Mouse (Mus musculus): ENCODE measurements around the gene Kctd14. TPM values are rescaled to one million over a fixed set of nuclear protein-coding genes. Genes with fewer than 3 reads are reported as not detected.
A peak's percentile ranks its signal among the peaks of the same experiment; 100 is the strongest.
"Not testable (repeated sequence)": the region's sequence is repeated elsewhere in the genome, so short reads cannot be mapped to it uniquely, and the experiment has no call there.

Gene Kctd14
- 2.1 and 2.2 TPM in 2 replicates for polyA plus RNA-seq (2015; fragmentation: Nextera tagmentation; extraction: Ambion mirVana)

DNA sequence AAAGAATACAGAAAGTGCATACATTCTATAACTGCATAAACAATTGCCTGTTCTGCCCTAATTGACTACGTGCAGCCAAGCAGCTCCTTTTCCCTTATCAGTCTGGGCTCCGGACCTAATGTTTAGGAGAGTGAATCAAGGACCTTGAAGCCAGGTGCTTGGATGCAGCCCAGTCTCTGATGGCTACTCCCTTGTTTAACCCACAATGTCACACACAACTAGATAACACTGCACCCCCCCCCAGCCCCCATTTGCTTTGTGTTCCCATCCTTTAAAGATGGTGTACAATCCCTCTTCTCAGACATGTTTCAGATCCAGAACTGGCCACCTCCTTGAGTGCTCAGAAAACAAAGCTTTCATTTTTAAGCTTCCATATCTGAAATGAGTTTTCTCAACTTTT is at the start of gene Kctd14:
Gene Kctd14, plus strand, starts transcription at position 301 of the 400 bp plus-strand sequence.
- H3K4me2 ChIP-seq (replicated peaks); H3K27ac ChIP-seq (replicated peaks); H3K9ac ChIP-seq (replicated peaks); H3K27me3 ChIP-seq; H3K9me3 ChIP-seq; H3K4me3 ChIP-seq; ATAC-seq (replicated peaks); H3K36me3 ChIP-seq: not testable (repeated sequence)
- 75% methylated on average over 2 of the region's 2 CpGs for WGBS
- peaks cover 27% of the 10 kb centered on the region for H3K4me1 ChIP-seq

- H3K27ac ChIP-seq (replicated peaks): no peak overlapping the region
- WGBS: 78% methylated on average over 10 of the region's 10 CpGs
- H3K9me3 ChIP-seq: no peaks in the 10 kb centered on the region
- no peak overlapping the region for H3K4me3 ChIP-seq
- H3K9ac ChIP-seq (replicated peaks): no peak overlapping the region
- H3K36me3 ChIP-seq: peaks cover 37% of the 10 kb centered on the region
- ATAC-seq (replicated peaks): no peak
- no peaks in the 10 kb centered on the region for H3K27me3 ChIP-seq
- peaks cover 4% of the 10 kb centered on the region; the same call in 1 of the 2 replicates for H3K4me1 ChIP-seq
- no peak overlapping the region for H3K4me2 ChIP-seq (replicated peaks)
These were observed 44.0 kb upstream of the Kctd14 start for GRCm38 (mm10) chr7:97407145-97407544.

DNA sequence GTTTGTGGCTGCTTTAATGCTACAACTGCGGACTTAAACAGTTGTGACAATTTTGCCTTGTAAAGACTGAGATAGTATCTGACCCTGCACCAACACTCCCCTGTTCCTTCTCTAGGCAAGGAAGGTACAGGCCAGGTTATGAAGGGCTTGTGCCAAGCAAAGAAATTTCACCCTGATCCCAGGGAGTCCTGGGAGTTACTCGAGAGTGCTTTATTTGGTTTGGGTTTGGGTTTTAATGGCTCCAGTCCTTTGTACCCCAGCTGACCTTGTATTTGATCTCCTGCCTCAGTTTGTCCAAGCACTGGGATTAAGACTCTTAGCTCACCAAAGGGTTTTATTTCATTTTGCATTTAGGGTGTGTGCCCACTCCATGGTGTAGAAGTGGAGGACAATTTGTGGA is 40.0 kb upstream of the Kctd14 start:
- H3K27ac ChIP-seq (replicated peaks): no peak overlapping the region

DNA sequence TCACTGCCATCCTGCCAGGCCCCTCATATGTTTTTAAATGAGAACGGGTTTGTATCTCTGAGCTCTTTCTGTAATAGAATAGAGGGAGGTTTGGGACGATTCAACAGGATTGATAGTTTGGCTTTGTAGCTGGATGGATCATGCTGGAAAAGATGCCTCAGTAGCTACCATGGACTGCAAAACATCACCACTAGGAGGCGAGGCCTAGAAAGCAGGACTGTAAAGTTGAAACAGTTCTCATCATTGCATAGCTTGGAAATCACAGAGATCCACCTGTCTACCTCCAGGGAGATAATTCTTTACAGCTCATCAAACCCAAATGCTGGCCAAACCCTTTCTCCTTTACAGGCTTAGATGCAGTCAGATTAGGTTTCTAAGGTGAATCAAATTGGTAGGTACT is 39.5 kb upstream of the Kctd14 start:
- no peaks in the 10 kb centered on the region for H3K4me1 ChIP-seq
- no peak overlapping the region for H3K4me3 ChIP-seq
- no peak overlapping the region for H3K4me2 ChIP-seq (replicated peaks)
- H3K9me3 ChIP-seq: no peaks in the 10 kb centered on the region
- H3K27ac ChIP-seq (replicated peaks): no peak overlapping the region
- H3K36me3 ChIP-seq: peaks cover 42% of the 10 kb centered on the region
- H3K27me3 ChIP-seq: no peaks in the 10 kb centered on the region
- no peak overlapping the region for H3K9ac ChIP-seq (replicated peaks)
- ATAC-seq (replicated peaks): no peak
- 89% methylated on average over 3 of the region's 3 CpGs for WGBS

More for the DNA sequence above, 40.0 kb upstream of the Kctd14 start:
- Histone ChIP-seq H3K9me3 (no peaks in the 10 kb centered on the region), H3K27me3 (no peaks in the 10 kb centered on the region), H3K4me1 (no peaks in the 10 kb centered on the region), H3K36me3 (peaks cover 42% of the 10 kb centered on the region), H3K4me3 (no peak overlapping the region), H3K9ac (replicated peaks) (no peak overlapping the region), H3K4me2 (replicated peaks) (no peak overlapping the region)
- no peak for ATAC-seq (replicated peaks)
- WGBS: 88% methylated on average over 2 of the region's 2 CpGs

DNA sequence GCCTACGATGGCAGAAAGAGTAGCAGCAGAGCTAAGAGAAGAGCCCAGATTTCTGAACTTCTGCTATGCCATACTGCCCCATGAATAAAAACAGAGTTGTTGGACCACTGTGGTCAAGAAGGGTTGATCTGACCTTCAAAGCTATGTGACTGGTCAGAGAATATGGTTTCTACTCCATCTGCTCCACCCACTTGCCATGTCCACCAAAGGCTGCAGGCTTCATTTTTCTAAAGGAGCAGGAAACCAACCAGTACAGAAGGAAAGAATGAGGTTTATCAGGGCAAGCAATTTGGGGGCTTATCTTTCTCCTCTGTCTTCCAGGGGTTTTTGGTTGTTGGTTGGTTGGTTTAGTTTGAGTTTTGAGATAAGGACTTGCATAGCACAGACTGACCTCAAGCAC is 37.1 kb upstream of the Kctd14 start:
- Histone ChIP-seq H3K36me3 (peaks cover 30% of the 10 kb centered on the region), H3K4me1 (peaks cover 9% of the 10 kb centered on the region)
- WGBS: 94% methylated on average over 1 of the region's 1 CpGs

DNA sequence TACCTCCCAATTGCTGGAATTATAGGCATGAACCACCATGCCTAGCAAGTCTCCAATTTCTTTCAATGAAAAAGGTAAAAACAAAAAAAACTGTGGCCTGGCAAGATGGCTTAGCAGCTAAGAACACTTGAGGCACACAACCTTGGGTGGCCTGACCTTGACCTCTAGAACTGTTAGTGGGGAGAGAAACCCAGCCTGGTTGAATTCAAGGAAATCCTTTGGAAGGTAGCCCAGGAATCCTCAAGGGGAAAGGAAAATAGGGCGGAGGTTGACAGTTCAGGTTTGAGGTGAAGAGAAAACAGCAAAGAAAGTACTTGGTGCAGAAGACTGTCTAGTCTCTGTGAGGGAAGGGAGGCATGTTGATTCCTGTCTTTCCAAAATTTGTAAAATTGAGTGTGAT is 36.7 kb upstream of the Kctd14 start:
- Histone ChIP-seq H3K4me3 (no peak overlapping the region), H3K27ac (replicated peaks) (no peak overlapping the region), H3K4me2 (replicated peaks) (no peak overlapping the region), H3K9ac (replicated peaks) (no peak overlapping the region), H3K36me3 (peaks cover 26% of the 10 kb centered on the region), H3K27me3 (no peaks in the 10 kb centered on the region), H3K9me3 (no peaks in the 10 kb centered on the region), H3K4me1 (peaks cover 9% of the 10 kb centered on the region)
- 86% methylated on average over 1 of the region's 1 CpGs for WGBS
- no peak for ATAC-seq (replicated peaks)

More for the DNA sequence above, 37.1 kb upstream of the Kctd14 start:
- no peak for ATAC-seq (replicated peaks)
- Histone ChIP-seq H3K9me3 (no peaks in the 10 kb centered on the region), H3K27me3 (no peaks in the 10 kb centered on the region), H3K9ac (replicated peaks) (no peak overlapping the region), H3K4me2 (replicated peaks) (no peak overlapping the region), H3K4me3 (no peak overlapping the region), H3K27ac (replicated peaks) (no peak overlapping the region)

DNA sequence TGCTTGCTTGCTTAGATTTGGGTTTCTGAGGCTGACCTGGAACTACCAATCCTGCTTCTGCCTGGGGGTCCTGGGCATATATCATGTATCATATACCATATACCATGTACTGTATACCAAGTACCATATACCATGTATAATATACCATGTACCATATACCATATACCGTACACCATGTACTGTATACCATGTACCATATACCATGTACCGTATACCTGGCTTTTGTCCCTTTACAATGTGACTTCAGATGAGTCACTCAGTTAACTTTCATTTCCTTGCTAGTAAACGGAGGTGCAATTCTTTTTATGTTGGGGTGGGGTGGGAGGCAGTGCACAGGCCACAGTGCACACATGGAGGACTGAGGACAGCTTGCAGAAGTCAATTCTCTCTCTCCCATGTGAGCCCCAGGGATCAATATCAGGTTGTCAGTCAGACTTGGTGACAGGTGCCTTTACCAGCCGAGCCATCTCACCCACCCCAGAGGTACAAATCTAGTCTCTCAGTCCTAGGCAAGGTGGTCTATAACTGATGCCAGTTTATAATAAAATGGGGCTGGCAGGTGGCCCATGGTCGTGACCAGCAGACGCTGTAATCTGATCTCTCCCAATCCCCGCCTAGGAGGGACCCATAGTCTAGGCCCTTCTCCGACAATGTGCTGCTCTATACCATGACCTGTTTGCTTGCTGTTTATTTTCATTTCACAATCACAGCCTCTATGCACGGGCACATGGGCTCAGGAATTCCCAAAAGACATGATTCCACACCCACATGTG is 36.0 kb upstream of the Kctd14 start:
- peaks cover 9% of the 10 kb centered on the region for H3K4me1 ChIP-seq
- H3K27me3 ChIP-seq: no peaks in the 10 kb centered on the region
- no peak overlapping the region for H3K27ac ChIP-seq (replicated peaks)
- H3K36me3 ChIP-seq: peaks cover 19% of the 10 kb centered on the region
- no peak overlapping the region for H3K4me2 ChIP-seq (replicated peaks)
- H3K9ac ChIP-seq (replicated peaks): no peak overlapping the region
- ATAC-seq (replicated peaks): no peak
- H3K9me3 ChIP-seq: no peaks in the 10 kb centered on the region
- H3K4me3 ChIP-seq: no peak overlapping the region
- 61% methylated on average over 9 of the region's 9 CpGs for WGBS

DNA sequence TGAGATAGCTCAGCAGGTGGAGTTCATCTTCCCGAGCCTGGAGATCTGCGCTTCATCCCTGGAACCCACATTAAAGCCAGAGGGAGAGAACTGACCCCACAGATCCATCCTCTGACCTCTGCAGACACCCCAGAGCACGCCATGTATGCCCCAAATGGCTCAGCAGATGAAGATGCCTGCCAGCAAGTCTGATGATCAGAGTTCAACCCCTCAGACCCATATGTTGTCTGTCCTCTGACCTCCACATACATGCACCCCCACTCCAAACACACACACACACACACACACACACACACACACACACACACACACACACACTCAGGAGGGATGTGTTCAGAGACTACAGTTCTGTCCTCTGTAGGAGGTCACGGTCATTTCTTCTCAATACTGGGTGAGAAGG is 34.6 kb upstream of the Kctd14 start:
- ATAC-seq (replicated peaks): no peak
- H3K9me3 ChIP-seq: no peaks in the 10 kb centered on the region
- H3K27ac ChIP-seq (replicated peaks): no peak overlapping the region
- H3K36me3 ChIP-seq: peaks cover 9% of the 10 kb centered on the region
- no peak overlapping the region for H3K4me2 ChIP-seq (replicated peaks)
- H3K27me3 ChIP-seq: no peaks in the 10 kb centered on the region
- H3K4me1 ChIP-seq: peaks cover 18% of the 10 kb centered on the region
- H3K9ac ChIP-seq (replicated peaks): no peak overlapping the region
- no peak overlapping the region for H3K4me3 ChIP-seq
- 95% methylated on average over 4 of the region's 4 CpGs for WGBS

DNA sequence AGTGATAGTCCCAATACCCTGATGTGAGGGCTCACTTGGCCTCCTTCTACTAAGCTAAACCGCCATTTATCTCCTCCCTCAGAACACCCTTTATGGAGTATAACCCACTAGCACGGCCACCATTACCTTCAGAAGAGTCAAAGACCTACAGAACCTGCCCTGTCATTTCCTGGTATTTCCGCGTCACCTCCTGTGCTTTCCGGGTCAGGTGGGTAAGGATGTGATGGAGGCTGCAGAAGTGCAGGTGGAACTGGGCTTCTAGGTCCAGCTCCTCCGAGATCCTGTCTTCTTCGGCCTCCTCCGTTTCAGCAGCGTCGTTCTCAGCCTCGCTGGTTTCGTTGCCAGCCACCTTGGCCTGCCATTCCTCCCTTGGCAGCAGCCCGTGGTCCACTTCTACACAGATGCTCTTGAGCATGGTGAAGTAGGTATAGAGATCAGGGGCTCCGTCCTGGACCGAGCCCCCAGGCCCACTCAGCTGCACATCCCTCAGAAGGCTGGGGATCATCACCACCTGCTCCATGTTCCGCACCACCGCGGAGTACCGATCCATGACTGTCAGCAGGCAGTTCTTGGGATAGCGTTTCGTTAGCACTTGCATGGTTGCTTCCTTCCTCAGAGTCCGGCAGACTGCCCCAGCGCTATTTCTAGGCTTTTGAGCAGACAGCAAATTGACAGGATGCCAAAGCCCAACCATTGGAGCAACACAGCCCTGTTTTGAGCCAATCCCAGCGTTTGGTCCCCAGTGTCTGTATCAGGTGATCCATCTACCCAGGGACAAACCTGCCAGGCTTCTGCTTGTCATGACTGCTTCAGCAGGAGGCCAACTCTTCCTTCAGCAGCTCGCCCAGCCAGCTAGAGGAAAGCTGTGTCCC is 34.0 kb upstream of the Kctd14 start, which contains the start of gene Thrsp:
Gene Thrsp, minus strand, starts transcription at position 825 of the 872 bp plus-strand sequence.
- H3K36me3 ChIP-seq: peaks cover 5% of the 10 kb centered on the region
- WGBS: 71% methylated on average over 25 of the region's 25 CpGs
- H3K4me1 ChIP-seq: peaks cover 18% of the 10 kb centered on the region
- H3K27me3 ChIP-seq: no peaks in the 10 kb centered on the region
- ATAC-seq (replicated peaks): peak; percentile 46
- no peaks in the 10 kb centered on the region for H3K9me3 ChIP-seq
- H3K27ac ChIP-seq (replicated peaks): 0 out of 2 replicates have a peak within 1 kb of the TSS, but pooled peaks have one; percentile 37
- no peak within 1 kb of the TSS; the same call in 1 of the 2 replicates for H3K4me2 ChIP-seq (replicated peaks)
- no peak within 1 kb of the TSS for H3K9ac ChIP-seq (replicated peaks)
- no peak within 1 kb of the TSS for H3K4me3 ChIP-seq

GRCm38 (mm10) chr7:97418717-97419116 is 32.4 kb upstream of the Kctd14 start:
- 74% methylated on average over 5 of the region's 5 CpGs for WGBS
- Histone ChIP-seq H3K9ac (replicated peaks) (no peak overlapping the region), H3K27ac (replicated peaks) (no peak overlapping the region), H3K36me3 (no peaks in the 10 kb centered on the region), H3K27me3 (no peaks in the 10 kb centered on the region), H3K4me3 (no peak overlapping the region), H3K4me1 (peaks cover 18% of the 10 kb centered on the region), H3K9me3 (no peaks in the 10 kb centered on the region), H3K4me2 (replicated peaks) (no peak overlapping the region)
- no peak for ATAC-seq (replicated peaks)

DNA sequence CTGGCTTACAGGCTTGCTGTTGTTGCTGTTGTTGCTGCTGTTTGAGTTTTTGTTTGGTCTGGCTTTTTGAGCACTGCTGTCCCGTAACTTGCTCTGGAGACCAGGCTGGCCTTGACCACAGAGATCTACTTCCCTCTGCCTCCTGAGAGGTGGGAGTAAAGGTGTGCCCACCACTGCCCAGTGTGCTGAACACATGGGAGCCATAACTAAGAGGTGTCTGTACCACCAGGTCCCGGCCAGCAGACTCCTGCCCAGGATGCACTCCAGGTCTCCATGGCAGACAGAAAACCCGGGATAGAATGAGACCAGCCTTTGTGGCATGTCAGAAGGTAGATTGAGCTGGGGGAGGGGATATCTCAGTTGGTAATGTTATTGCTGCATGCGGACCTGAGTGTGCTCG is 32.0 kb upstream of the Kctd14 start:
- H3K4me3 ChIP-seq: no peak overlapping the region
- H3K4me2 ChIP-seq (replicated peaks): no peak overlapping the region
- H3K36me3 ChIP-seq: no peaks in the 10 kb centered on the region
- H3K9ac ChIP-seq (replicated peaks): no peak overlapping the region
- no peak overlapping the region for H3K27ac ChIP-seq (replicated peaks)
- H3K27me3 ChIP-seq: no peaks in the 10 kb centered on the region
- WGBS: 82% methylated on average over 5 of the region's 5 CpGs
- peaks cover 18% of the 10 kb centered on the region for H3K4me1 ChIP-seq
- no peaks in the 10 kb centered on the region for H3K9me3 ChIP-seq
- no peak for ATAC-seq (replicated peaks)

- WGBS: 95% methylated on average over 1 of the region's 1 CpGs
- no peak overlapping the region for H3K4me3 ChIP-seq
- H3K9me3 ChIP-seq: no peaks in the 10 kb centered on the region
- no peak overlapping the region for H3K9ac ChIP-seq (replicated peaks)
- no peak overlapping the region for H3K4me2 ChIP-seq (replicated peaks)
- no peak for ATAC-seq (replicated peaks)
- no peak overlapping the region for H3K27ac ChIP-seq (replicated peaks)
- no peaks in the 10 kb centered on the region for H3K27me3 ChIP-seq
- H3K36me3 ChIP-seq: no peaks in the 10 kb centered on the region
- peaks cover 23% of the 10 kb centered on the region for H3K4me1 ChIP-seq
These were observed 30.7 kb upstream of the Kctd14 start for GRCm38 (mm10) chr7:97420406-97420805.

Data from forebrain, embryonic 15.5 days (tissue).